Mouse (Mus musculus) right cerebral cortex, postnatal 4 days (tissue): ENCODE measurements around the gene Primpol.
A peak's percentile ranks its signal among the peaks of the same experiment; 100 is the strongest.

Experiments used
- DNase-seq: peaks from one replicate; pipeline ENCODE4 v3.0.0-alpha.2; 2022

Gene Primpol

GRCm38 (mm10) chr8:46616879-46617689 lies at the start of gene Primpol, which contains the start of gene Casp3:
TSS of gene Primpol (minus strand) at chr8:46617212.
TSS of gene Casp3 (plus strand) at chr8:46617291.
- DNase-seq: peak; percentile 95

DNA sequence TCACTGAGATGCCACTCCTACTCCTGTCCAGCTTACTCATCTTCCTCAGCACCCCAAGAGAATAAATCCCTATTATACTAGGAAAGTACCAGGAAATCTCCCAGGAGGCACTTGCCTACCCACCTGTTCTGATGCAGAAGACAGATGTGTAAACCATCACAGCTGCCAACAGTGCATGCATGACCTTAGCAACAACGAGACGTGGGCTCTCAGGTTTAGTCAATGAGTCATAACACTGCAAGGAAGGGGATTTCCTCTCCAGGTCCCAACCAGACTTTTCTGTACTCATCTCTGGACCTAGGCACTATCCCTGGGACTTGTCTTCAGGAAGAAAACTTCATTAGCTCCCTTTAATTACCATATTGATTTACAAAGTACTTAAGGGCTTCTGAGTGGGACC lies 38.9 kb upstream of the Primpol start:
- DNase-seq: no peak

- no peak for DNase-seq
Measured at GRCm38 (mm10) chr8:46651872-46652271, 34.9 kb upstream of the Primpol start.

- no peak for DNase-seq
Measured at GRCm38 (mm10) chr8:46648421-46648820, 31.4 kb upstream of the Primpol start.

- no peak for DNase-seq
Measured at GRCm38 (mm10) chr8:46641272-46641671, 24.3 kb upstream of the Primpol start.

DNA sequence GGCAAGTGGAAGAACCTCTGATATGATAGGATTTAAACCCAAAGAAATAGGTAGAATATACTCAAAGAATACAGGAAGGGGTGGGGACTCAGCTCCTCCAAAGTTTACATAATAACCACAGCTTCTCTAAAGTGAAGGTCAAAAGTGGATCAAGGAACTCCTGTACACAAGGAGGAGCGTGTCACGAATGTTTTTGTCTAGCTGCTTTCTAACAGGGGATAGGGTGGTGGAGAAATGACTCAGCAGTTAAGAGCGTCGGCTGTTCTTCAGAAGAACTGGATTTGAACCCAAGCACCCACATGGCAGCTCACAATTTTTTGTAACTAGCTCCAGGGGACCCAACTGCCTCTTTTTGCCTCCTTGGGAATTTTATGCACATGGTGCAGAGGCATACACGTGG lies 22.8 kb upstream of the Primpol start:
- DNase-seq: no peak

GRCm38 (mm10) chr8:46639010-46639571 lies 22.1 kb upstream of the Primpol start:
- peak; percentile 13 for DNase-seq

DNA sequence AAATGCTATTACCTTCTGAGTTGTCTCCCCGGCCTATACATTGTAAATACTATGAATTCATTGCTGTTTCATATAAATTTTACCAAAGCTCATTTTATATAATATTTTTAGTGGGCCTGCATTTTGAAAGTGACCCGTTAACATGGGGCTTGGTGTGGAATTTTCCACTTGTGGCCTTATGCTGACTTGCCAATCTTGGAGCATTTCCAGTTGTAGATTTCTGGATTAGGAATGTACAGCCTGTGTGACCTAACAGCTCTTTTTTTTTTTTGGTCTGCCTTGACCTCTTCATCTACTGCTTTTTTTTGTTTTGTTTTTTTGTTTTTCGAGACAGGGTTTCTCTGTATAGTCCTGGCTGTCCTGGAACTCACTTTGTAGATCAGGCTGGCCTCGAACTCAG lies 13.9 kb upstream of the Primpol start:
- no peak for DNase-seq

DNA sequence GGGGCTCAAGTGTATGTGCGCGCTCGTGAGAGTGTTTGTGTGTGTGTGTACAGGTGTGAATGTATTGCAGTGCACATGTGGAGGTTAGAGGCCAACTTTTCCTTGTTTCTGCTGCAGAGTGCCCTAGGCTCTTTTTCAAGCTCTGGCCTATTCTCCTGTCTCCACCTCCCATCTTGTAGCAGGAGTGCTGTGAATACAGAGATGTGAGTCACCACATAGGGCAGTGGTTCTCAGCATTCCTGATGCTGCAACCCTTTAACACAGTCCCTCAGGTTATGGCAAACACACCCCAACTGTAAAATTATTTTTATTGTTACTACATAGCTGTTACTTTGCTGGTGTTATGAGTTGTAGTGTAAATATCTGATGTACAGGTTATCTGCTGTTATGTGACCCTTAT lies 13.4 kb upstream of the Primpol start:
- DNase-seq: no peak

- DNase-seq: no peak
Measured at GRCm38 (mm10) chr8:46628645-46629044, 11.6 kb upstream of the Primpol start.

DNA sequence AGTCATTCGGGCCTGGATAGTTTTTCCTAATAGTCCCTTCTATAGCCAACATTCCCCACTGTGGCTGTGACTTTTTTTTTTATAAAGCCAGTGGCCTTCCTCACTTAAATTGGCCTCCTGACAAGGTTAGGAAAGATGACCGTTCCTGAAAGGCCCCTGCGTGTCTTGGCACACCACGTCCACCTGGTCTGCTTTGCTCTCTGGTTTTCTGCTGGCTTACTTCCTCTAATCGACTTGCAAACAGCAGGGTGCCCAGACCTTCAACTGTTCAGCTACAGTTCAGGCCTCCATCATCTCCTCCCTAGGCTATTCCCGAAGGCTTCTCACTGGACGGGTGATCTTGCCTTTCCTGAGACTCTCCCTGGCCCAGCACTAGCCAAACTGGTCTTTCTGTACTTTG lies 10.9 kb upstream of the Primpol start:
- DNase-seq: no peak

DNA sequence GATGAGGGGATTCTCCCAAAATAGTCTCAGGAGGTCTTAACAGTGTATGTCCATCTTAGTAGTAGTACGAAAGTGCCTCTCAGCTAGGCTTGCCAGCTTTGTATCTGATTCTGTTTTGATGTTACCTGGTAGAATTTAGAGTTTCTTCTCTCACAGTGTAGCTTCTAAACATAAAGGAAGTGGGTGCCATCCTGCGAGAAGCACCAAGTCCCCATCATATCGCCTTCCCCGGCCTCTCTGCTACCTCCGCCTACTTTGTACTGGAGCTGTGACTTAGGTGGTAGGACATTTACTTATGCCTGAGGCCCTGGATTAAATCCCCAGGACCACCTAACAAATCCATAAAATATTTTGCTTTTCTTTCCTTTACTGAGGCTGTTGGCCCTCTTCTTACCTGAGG lies 9.6 kb upstream of the Primpol start:
- DNase-seq: no peak

GRCm38 (mm10) chr8:46625166-46625565 lies 8.2 kb upstream of the Primpol start:
- no peak for DNase-seq

- no peak for DNase-seq
Measured at GRCm38 (mm10) chr8:46622446-46623270, 5.6 kb upstream of the Primpol start.

DNA sequence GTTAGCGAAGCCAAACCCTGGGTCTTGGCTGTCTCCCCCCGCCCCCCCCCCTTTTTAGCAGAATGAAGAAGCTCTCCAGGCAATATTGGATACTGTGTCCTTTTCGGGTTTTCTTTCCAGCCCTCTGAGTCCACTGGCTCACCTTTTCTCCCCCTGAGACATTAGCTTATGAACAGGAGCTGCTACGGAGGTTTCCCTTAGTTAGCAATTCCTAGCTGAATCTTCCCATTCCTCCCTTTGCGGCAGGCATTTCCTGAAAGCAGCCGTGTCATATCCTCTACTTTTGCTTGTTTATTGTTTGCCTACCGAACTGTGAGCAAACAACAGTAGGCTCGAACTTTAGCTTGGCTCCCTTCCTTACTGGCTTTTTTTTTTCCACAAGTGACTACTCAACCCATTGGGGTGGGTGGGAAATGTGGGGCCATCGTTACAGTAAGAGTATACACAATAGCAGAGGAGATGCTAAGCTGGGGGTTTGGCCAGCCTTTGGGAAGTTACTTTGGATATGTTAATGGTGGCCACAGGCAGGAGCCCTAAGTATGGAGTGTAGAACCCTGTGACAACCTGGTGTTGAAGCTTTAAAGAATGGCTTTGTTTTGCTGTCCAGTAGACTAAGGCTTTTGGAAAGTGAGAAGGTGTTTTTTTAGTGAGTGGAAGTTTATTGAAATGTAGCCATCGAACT lies 1.8 kb upstream of the Primpol start:
- DNase-seq: no peak

DNA sequence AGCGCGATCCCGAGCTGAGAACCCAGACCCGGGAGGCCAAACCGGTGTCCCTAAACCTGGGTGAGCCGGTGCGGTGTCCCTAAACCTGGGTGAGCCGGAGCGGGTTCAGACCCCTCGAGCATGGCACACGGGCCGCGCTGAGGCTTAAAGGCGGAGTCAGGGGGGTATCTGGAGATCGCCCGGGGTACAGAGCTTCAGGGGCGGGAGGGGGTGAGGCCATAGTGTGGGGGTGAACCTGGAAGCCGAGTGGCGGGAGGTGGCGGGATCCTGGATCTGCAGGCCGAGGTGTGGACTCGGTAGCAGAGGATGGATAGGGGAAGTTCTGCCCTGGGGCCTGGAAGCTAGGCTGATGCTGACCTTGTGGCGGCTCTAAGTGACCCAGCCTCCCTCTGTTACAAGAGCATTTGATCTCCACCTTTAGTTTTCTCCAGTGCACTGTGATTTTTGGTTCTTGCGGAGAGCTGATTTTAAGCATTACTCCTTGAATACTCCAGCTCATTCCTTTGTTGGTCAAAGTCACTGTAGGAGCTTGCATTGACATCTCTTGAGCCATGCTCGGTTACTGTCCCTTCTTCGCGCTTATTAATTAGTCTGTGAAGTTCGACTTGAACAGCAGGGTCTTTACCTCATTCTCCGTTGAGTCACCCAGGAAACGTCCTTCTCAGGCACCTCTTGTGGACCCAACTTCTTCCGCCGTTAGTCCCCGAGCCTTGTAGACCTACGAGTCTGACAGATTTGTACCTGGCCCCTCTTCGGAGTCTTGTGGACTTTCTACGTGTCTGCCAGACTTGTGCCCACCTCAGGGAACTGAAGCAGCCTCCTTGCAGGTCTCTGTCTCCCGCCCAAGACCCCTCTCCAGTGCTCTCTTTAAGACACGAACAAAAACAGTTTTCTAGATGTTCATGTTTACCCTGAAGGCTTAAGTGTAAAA lies 943 bp upstream of the Primpol start:
- DNase-seq: peak; percentile 8

DNA sequence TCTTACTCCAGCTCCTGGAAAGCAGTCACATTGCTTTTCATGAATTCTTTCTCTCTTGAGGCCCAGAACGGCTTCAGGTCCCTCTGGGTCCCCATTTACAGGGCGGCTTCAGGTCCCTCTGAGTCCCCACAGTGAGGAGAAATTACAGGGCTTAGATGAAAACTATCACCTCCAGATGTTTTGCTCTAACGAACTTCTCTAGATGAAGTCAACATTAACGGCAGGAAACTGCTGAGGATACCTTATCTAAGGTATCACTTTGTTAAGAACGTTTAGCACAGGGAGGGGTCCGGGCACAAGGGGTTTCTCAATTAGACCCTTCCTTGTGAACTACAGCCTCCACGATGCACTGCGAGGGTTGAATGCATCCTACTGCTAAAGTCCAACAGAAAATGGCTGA lies 1.1 kb downstream of the Primpol start:
- DNase-seq: no peak

- DNase-seq: no peak
Measured at GRCm38 (mm10) chr8:46613377-46613776, 3.6 kb downstream of the Primpol start.

GRCm38 (mm10) chr8:46612913-46613312 lies 4.1 kb downstream of the Primpol start:
- no peak for DNase-seq

DNA sequence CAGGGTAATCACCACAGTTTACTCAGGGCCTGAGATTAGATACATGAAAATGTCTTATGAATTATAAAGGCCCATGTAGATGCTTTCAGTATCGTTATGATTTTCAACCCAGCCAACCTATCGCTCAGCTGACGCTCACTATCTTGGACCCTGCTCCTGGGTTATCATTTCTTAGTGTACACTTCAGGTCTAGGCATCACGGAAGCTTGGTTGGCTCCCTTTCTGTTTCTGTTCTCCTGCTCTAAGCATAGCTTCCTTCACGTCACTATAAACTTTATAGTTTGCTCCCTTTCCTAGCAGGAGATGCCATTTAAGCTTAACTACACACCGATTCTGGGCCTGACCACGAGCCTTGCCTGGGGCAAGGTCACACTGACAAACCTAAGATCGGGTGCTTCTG lies 5.5 kb downstream of the Primpol start:
- DNase-seq: no peak

GRCm38 (mm10) chr8:46606930-46607329 lies 10.1 kb downstream of the Primpol start:
- DNase-seq: no peak

GRCm38 (mm10) chr8:46603587-46603986 lies 13.4 kb downstream of the Primpol start:
- DNase-seq: no peak
